Mouse (Mus musculus) 3134 (cell line): ENCODE measurements at regions not wholly inside any gene's neighbourhood (a gene's known extent, or its start where the extent isn't known, plus 50 kb on each side); places are given as distances from the start of the nearest gene placed in this dataset.
"Not testable (repeated sequence)": the region's sequence is repeated elsewhere in the genome, so short reads cannot be mapped to it uniquely, and the experiment has no call there.

ENCODE experiments used
- DNase-seq: peaks from one replicate; pipeline ENCODE4 v3.0.0-alpha.2; 2011; ENCODE audit warnings: low spot score; ENCODE audit not compliant: insufficient read length; ENCODE audit errors: extremely low read depth

DNA sequence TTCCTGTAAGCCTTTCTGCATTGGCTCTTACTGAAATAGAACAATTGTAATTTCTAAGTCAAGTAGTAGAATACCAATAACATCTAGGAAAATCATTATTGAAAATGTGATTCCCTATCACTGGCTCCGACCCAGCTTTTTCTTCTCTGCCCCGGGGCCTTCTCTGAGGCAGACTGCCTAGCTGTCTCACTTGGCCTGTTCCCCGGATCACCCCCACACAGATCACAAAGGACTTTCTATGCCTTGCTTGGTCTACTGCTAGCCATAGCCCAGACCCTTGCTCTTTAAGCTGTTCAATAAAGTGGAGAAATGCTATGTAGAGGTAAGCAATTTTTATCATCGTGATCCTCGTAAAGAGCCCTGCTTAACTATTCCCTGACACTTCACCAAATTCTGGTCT, 212.1 kb downstream of the Adamts15 start:
- DNase-seq: no peak

DNA sequence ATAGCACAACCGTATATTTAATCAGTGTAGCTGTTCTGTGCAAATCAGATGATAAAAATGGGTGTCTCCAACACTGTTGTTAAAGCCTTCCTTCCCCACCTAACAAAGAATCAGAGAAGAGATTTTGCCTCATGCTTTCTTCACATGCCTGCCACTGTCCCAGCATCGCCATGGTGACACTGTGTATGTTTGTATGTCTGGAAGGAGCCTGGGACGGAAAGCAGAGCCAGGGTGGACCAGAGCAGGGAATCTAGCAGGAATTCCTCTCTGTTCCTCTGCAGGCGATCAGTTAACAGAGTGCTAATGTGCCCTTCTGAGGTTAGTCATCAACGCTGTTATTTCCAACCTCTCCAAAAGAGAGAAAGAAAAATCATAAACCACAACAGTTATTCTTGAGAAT, 222.4 kb downstream of the Adamts15 start:
- DNase-seq: no peak

DNA sequence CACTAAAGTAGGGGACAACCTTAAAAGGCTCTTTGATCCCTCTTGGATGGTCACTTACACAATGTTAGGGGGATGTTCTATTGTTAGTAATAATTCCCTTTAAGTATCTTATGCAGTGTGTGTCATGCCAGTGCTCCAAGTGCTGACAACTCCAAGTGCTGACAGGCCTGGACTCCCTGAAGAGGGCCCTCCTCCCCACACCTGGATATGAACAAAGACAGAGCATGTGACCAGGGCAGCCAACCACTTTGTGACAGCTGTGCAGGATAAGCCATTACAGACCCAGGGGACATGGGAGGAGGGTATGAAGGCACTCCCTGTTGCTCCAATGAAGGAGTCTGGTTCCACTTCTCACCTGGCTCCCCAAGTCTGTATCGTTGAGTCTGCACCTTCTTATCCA, 224.7 kb downstream of the Adamts15 start:
- no peak for DNase-seq

- DNase-seq: no peak
Observed at GRCm38 (mm10) chr9:30668095-30668494, 241.2 kb downstream of the Snx19 start.

GRCm38 (mm10) chr9:30662456-30662855, 235.5 kb downstream of the Snx19 start:
- DNase-seq: no peak

DNA sequence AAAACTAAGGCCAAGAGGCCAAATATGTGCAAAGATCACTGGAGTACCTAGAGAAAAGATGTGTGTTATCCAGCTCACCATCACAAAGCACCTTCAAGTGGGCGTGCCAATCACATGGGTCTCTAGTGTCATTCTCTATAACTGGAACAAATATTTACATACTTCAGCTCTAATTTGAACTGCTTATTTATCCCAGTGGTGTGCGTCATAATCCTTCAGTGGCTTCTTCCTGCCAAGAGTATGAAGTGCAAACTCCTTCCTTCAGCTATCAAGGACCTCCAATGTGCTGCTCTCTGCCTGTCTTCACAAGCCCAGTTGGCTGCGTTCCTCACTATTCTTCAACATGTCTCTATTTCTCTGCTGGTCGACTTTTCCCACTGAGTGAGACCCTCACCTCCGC, 227.1 kb downstream of the Snx19 start:
- no peak for DNase-seq

GRCm38 (mm10) chr9:30653210-30653609, 226.3 kb downstream of the Snx19 start:
- DNase-seq: no peak

DNA sequence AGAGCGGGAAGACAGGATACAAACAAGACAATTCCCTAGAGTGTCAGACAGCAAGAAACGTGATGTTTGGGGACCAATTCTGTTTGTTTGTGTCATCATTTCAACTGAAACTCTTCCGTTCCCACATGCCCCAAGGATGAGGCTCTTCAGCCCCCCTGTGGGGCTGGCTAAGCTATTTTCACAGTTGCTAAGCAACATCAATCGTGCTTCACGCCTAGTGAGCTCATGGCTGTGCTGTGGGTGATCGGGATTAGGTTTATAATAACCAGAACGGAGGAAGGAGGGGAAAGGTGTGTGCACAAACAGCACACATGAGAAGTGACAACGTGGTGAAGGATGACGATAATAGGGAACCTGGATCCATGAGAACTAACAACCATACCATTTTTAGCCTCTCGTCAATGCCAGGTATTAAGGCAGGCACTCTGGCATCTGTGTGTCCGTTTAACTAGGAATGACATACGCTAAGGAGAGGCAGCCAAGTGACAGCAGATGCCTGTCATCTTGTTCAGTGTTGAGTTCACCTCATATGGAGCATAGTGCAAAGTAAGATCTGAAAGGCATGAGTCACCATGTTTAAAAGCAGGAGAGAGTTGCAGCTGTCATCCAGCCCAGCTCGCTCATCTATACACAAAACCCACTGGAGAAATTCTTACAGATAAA, 222.6 kb downstream of the Snx19 start:
- no peak for DNase-seq

DNA sequence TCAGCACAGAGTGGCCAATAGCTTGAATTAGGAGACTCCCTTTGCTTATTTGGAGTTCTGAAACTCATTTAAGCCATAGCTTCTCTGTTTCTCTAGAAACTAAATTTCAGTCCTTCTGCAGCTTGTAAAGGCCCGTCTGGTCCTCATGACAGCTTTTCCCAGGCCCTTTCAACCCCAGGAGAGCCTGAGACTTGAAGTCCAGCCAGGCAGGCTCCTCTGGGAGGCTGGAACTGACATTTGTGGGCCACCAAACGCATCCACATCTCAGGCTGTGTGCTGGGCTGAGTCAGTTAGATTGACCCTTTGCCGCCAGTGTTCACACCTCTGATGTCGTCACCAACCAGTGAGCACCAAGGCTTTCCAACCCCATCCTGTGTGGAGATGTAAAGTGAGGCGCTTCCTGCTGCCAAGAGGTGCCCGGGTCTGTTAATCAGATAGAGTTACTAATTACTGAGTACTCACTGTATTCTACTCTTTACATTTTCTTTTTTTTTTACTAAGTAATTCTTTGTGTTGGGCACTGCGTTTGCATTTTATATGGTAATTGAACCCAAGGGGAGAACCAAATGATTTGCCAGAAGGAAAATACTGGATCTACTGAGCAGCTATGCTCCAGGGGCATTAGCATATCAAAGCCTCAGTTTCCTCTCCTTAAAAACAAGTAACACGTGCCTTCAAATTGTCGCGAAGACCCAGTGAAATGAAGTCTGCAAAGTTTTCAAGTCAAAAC, 207.0 kb downstream of the Snx19 start:
- no peak for DNase-seq

DNA sequence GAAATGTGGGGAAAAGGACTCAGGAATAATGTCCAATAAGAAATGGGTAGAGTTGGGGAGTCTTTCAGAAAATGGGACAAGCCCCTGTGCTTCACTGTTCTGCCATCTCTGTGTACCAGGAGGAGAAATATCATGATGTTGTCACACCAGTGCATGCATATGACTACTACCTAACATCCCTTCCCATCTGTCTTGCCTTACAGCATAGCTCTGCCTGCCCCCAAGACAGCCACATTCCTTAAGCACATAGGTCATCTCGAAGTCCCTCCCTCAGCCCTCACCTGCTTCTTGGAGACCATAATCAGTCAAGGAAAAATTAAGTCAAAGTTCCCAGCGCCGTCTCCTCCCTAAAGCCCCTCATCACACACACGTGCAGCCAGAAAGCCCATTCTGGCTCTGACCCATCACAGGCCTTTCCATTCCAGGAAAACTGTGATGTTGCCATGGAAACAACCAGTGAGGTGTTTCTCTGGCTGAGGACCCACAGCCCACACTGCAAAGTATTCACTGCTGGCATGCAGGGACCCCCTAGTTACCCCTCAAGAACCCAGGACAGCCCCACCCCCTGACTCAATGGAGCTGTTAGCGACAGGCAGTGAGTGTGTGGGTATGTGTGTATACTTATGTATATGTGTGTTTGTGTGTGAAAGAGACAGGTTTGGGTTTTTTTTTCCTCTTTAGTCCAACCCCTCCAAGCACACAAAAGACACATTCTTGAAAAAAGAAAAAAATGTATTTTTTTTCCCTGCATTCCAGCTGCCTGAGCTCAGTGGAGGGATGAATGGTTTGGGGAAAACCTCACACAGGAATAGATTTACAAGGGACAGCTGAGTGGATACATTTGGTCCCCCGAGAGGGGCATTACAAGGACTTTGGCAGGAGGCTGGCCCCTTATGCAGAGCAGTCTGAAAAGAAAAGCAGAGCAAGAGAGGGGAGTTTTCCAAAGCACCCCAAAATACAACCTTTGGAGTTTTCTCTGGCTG, 205.5 kb downstream of the Snx19 start:
- DNase-seq: no peak

- no peak for DNase-seq
Observed at GRCm38 (mm10) chr9:30625635-30626034, 198.7 kb downstream of the Snx19 start.

GRCm38 (mm10) chr9:30625090-30625489, 198.2 kb downstream of the Snx19 start:
- DNase-seq: no peak

DNA sequence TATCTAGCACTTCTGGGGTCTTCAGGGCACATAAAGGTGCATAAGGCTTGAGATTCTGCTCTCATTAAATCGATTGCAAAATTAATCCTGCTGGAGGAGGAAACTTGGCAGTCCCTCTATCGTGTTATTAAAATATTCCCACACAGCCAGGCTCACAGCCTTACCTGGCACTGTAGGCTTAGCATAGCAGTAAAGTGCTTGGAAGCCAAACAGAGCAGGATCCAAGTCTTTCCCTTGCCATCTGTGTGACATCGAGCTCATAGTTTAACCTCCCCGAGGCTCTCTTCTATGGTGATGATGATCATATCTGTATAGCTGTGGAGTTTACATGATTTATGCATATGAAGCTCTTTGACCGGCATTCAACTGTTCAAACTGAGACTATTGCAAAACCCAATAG, 197.6 kb downstream of the Snx19 start:
- DNase-seq: no peak

- DNase-seq: no peak
Observed at GRCm38 (mm10) chr9:30619325-30619724, 192.4 kb downstream of the Snx19 start.

- no peak for DNase-seq
Observed at GRCm38 (mm10) chr9:30618181-30618580, 191.3 kb downstream of the Snx19 start.

DNA sequence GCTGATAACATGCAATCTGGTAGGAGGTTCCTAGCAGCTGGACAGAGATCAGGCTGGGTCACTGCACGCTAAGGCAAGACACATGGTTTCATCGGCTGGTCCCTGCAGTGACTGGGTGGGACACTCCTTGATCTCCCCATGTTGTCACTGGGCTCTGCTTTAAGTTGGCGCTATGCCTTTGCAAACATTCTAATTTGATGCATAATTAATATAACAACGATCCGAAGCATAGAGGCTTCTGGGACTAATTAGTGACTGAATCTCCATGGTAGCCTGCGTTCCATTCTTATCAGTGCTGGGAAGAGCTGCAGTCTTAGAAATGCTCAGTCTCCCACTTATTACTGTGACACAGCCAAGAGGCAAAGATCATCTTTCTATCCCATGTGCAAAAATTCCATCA, 186.8 kb downstream of the Snx19 start:
- DNase-seq: no peak

DNA sequence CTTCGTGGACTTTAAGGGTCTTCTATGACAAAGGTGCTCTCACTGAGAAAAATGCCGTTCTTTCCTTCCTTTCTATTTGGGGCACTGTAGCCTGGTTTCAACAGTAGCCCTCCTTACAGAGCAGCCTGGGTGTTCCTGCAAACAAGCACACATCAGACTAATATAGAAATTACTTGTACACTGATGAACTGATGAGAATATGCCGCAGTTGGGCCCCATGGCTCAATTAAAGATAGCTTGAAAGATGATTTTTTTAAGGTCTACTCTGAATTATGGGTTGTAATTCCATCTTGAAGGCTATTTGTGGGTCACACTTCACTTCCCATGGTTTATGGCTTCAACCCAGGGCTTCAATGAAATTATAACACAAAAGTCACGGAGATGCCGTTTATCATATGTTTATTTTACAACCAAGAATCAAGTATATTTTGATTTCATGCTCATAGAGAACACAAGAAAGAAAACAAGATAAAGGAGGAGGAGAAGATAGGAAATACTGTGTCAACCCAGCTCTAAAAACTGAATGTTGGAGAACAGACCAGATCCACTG, 186.2 kb downstream of the Snx19 start:
- DNase-seq: no peak

DNA sequence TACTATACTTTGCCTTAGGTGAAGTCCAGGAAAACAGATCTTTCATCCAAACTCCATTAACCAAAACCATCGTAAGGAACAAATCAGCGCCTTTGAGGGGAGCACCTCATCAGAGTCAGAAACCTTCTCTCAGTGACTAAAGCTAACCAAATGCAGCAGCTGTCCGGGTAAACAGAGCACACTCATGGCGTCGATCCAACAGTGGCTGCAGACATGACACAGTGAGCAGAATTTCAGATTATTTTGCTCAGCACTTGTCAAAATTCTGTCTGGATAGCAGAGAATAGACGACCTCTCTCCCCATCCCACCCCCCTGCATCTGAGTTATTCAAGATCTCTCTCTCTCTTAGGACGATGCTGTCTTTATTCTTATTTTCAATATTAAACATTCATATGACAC, 183.4 kb downstream of the Snx19 start:
- no peak for DNase-seq

DNA sequence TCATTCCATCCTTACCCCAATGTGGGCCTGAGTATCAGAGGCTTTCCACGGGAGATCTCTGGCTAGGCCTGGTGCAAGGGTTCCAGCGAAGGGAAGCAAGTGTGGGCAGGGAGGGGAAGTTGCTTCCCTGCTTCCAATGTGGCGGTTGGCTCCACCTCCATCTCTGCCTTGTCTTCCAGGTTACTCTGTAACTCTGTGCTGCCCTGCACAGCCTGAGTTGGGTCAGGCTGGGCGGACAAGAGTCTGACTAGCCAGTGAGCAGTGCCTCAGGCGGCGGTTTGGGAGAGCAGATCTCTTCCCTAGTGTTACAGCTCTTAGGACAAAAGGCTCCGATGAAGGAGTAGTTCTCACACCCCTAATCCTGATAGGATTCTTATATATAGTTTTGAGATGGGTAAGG, 172.8 kb downstream of the Snx19 start:
- DNase-seq: no peak

DNA sequence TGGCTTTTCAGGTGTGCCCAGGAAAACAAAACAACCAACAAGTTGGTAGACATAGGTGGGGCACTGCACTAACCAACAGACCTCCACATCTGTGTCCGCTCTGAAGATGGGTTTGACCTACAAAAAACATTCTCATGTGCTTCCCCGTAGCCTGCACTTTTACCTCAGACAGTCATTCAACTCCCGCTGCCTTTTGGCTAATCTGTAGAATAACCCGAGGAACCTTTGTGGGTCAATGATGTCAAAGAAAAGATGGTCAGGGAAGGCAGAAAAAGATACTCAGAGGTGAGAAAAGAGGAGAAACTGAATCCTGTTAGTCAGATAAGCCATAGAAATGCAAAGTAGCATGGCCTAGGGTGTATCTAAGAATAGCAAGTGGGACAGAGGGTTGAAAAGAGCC, 170.8 kb downstream of the Snx19 start:
- no peak for DNase-seq

DNA sequence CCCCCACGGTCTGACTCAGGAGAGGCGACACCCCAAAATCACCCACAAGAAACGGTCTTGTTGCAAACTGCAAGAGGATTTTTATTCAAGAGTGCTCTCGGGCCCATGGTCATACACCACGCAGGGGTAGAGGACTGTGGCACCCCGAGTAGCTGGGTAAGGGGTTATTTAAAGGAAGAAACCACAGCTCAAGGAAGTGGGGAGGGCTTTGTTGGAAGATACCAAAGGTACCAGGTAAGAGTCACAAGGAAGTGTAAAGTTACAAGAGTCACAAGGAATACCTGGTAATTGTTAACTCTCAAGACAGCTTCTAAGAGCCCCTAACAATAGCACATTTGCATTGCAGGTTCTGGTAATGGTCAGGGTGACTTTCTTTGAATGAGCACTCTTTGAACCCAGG, 170.2 kb downstream of the Snx19 start:
- not testable (repeated sequence) for DNase-seq
